Mouse (Mus musculus): Measurements from ENCODE around the gene Gm29776.

DNA sequence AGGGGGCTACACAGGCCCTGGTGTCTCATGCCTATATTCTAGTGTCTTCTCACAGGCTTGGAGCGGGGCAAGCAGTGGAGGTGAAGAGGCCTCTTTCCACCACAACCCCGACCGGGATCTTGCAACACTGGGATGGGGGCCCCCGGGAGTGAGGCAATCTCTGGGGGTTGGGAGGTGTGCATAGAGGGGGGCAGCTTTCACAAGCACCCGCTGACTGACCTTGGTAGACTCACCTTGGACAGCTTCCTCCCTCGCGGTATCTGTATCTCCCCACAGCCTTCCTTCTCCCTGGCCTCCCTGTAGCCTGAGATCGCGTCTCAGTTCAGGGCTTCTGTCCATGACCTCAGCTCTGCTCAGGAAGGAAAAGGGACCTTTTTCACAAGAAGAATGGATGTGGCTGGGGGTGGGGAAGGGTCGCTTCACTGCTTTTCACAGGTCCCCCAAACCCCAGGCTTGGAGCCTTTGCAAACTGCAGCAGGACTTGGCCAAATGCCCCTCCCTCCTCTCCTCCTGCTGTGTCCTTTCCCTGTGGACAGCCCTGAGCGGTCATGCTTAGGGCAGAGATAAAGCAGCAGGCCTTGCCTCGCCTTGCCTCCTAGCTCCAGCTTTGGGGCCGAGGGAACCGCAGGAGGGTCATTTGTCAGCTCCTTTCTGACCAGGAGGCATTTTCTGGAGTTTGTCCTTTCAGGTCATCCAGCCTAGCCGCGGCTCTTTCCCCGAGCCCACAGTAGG is 8.1 kb upstream of the Gm29776 start:
- TF ChIP-seq CTCF (conservative IDR thresholded peaks at IDR 0.05; ENCODE audit: low read length) (no peak), NANOG (IDR thresholded peaks at IDR 0.05; ENCODE audit: borderline replicate concordance, low read length) (no peak), POU5F1 (IDR thresholded peaks at IDR 0.05; ENCODE audit: borderline replicate concordance, low read length) (no peak)
